Mouse (Mus musculus) heart, postnatal 0 days (tissue): Measurements from ENCODE around the gene Zfp74. TPM values are rescaled to one million over a fixed set of nuclear protein-coding genes. Genes with fewer than 3 reads are reported as not detected.

Experiments
- ATAC-seq: fragments of 200-750 bp; cut with Nextera tagmentation; 2 replicates; pipeline ENCODE4 v1.8.0; 2017; ENCODE audit warnings: low read depth, moderate number of reproducible peaks, moderate library complexity; ENCODE audit not compliant: insufficient read depth
- DNase-seq: peaks from one replicate; pipeline ENCODE4 v3.0.0-alpha.2; 2016; ENCODE audit warnings: low spot score
- H3K27ac ChIP-seq: fragments of 300-500 bp; sonication (generic); 2 replicates; pipeline ENCODE4 v1.5.1; 2014; ENCODE audit warnings: low read depth, mild to moderate bottlenecking
- H3K27me3 ChIP-seq: fragments of 300-500 bp; sonication (generic); 2 replicates; pipeline ENCODE4 v1.6.1; 2014; ENCODE audit warnings: low read length, mixed read lengths; ENCODE audit not compliant: control insufficient read depth, insufficient read depth
- H3K36me3 ChIP-seq: fragments of 300-500 bp; sonication (generic); replicated peaks from 2 replicates; pipeline ENCODE4 v1.6.1; 2014; ENCODE audit warnings: low read length, mixed read lengths; ENCODE audit not compliant: control insufficient read depth, insufficient read depth
- H3K4me1 ChIP-seq: fragments of 300-500 bp; sonication (generic); 2 replicates; pipeline ENCODE4 v1.6.1; 2014; ENCODE audit warnings: antibody characterized with exemption; ENCODE audit not compliant: control insufficient read depth, insufficient read depth
- H3K4me2 ChIP-seq: fragments of 300-500 bp; sonication (generic); 2 replicates; pipeline ENCODE4 v1.6.1; 2014; ENCODE audit warnings: low read depth, mild to moderate bottlenecking, low read length, moderate library complexity
- H3K4me3 ChIP-seq: fragments of 300-500 bp; sonication (generic); 2 replicates; pipeline ENCODE4 v1.5.1; 2014; ENCODE audit warnings: low read depth, low read length
- H3K9ac ChIP-seq: fragments of 300-500 bp; sonication (generic); replicated peaks from 2 replicates; pipeline ENCODE4 v1.6.1; 2014; ENCODE audit warnings: low read depth, low read length, mixed read lengths
- H3K9me3 ChIP-seq: fragments of 300-500 bp; sonication (generic); replicated peaks from 2 replicates; pipeline ENCODE4 v1.6.1; 2016; ENCODE audit warnings: low read length; ENCODE audit not compliant: control insufficient read depth
- CTCF ChIP-seq: IDR thresholded peaks from 2 replicates; pipeline ENCODE4 v1.5.1; 2016; ENCODE audit warnings: antibody characterized with exemption, control low read depth, low read depth
- EP300 ChIP-seq: IDR thresholded peaks from 2 replicates; pipeline ENCODE4 v1.6.1; 2016; ENCODE audit warnings: antibody characterized with exemption, low read depth
- WGBS: fragments of 180-500 bp; shearing (Covaris S2); extraction: QIAGEN DNeasy Blood & Tissue Kit; methylation state at CpG from one replicate; pipeline ENCODE4 v1.1.7; 2014; 5-methylcytosine and 5-hydroxymethylcytosine counted together
- polyA plus RNA-seq: library from polyadenylated mRNA; unstranded; fragments of >200 nt; fragmentation: Nextera tagmentation; extraction: Ambion mirVana; gene quantifications from 2 replicates; pipeline ENCODE4 v1.2.1, GENCODE M21; 2015
- total RNA-seq: library from RNA; depleted of rRNA; stranded (reverse); fragments of >200 nt; gene quantifications from 2 replicates; pipeline ENCODE4 v1.2.3, GENCODE M21; 2014; ENCODE audit warnings: low replicate concordance

Gene Zfp74
- total and polyA plus RNA-seq, 2 experiments from 2014 or later, result 3.2 to 5.4 TPM

GRCm38 (mm10) chr7:29918062-29918453 lies 35.8 kb downstream of the Zfp74 start:
- no peak overlapping the region for H3K4me3 ChIP-seq
- TF ChIP-seq EP300, result no peak
- TF ChIP-seq CTCF, result no peak
- peaks cover 15% of the 10 kb centered on the region; the same call in 1 of the 2 replicates for H3K9me3 ChIP-seq
- peaks cover 31% of the 10 kb centered on the region for H3K36me3 ChIP-seq
- 76% methylated on average over 4 of the region's 4 CpGs for WGBS
- H3K4me2 ChIP-seq, result no peak overlapping the region
- 0 out of 2 replicates have a peak, but pooled peaks cover 4% of the 10 kb centered on the region for H3K4me1 ChIP-seq
- ATAC-seq, result peak; percentile 41; the same call in 1 of the 2 replicates
- DNase-seq, result no peak
- H3K9ac ChIP-seq, result no peak overlapping the region
- H3K27ac ChIP-seq, result peak overlapping the region; percentile 86
- no peaks in the 10 kb centered on the region for H3K27me3 ChIP-seq

- Histone ChIP-seq H3K9me3 (peaks cover 15% of the 10 kb centered on the region; the same call in 1 of the 2 replicates), H3K9ac (no peak overlapping the region), H3K4me1 (0 out of 2 replicates have a peak, but pooled peaks cover 4% of the 10 kb centered on the region), H3K4me3 (no peak overlapping the region), H3K27ac (peak overlapping the region; percentile 86), H3K27me3 (no peaks in the 10 kb centered on the region), H3K36me3 (peaks cover 36% of the 10 kb centered on the region), H3K4me2 (no peak overlapping the region)
- ATAC-seq (peak; percentile 83), DNase-seq (peak; percentile 52)
- TF ChIP-seq CTCF (no peak), EP300 (no peak)
- WGBS, result 24% methylated on average over 6 of the region's 6 CpGs
Observed at GRCm38 (mm10) chr7:29917371-29918061, 36.4 kb downstream of the Zfp74 start.

GRCm38 (mm10) chr7:29912172-29912571 lies 41.7 kb downstream of the Zfp74 start:
- Histone ChIP-seq H3K36me3 (peaks cover 53% of the 10 kb centered on the region), H3K9ac (no peak overlapping the region), H3K9me3 (peaks cover 15% of the 10 kb centered on the region; the same call in 1 of the 2 replicates), H3K27me3 (no peaks in the 10 kb centered on the region), H3K4me2 (no peak overlapping the region), H3K27ac (no peak overlapping the region), H3K4me3 (no peak overlapping the region), H3K4me1 (peaks cover 10% of the 10 kb centered on the region)
- DNase-seq (no peak), ATAC-seq (no peak)
- WGBS, result 89% methylated on average over 13 of the region's 13 CpGs
- no peak for TF ChIP-seq CTCF
- TF ChIP-seq EP300, result no peak

GRCm38 (mm10) chr7:29910252-29910651 lies 43.6 kb downstream of the Zfp74 start:
- TF ChIP-seq EP300, result no peak
- ATAC-seq (no peak), DNase-seq (no peak)
- H3K4me1 ChIP-seq, result peaks cover 10% of the 10 kb centered on the region
- H3K4me2 ChIP-seq, result no peak overlapping the region
- H3K9ac ChIP-seq, result no peak overlapping the region
- H3K27me3 ChIP-seq, result no peaks in the 10 kb centered on the region
- WGBS, result 77% methylated on average over 2 of the region's 2 CpGs
- H3K4me3 ChIP-seq, result no peak overlapping the region
- peaks cover 8% of the 10 kb centered on the region; the same call in 1 of the 2 replicates for H3K9me3 ChIP-seq
- no peak overlapping the region for H3K27ac ChIP-seq
- H3K36me3 ChIP-seq, result peaks cover 44% of the 10 kb centered on the region

GRCm38 (mm10) chr7:29908130-29908950 lies 45.5 kb downstream of the Zfp74 start, which contains the start of gene Zfp383:
Zfp383 (plus strand) TSS chr7:29908223.
- Histone ChIP-seq H3K9me3 (no peaks in the 10 kb centered on the region), H3K9ac (peak within 1 kb of the TSS; percentile 61), H3K36me3 (peaks cover 32% of the 10 kb centered on the region), H3K27me3 (no peaks in the 10 kb centered on the region), H3K4me1 (peaks cover 10% of the 10 kb centered on the region), H3K4me2 (peak within 1 kb of the TSS; percentile 76), H3K27ac (peak within 1 kb of the TSS; percentile 98), H3K4me3 (peak within 1 kb of the TSS; percentile 64)
- DNase-seq, result peak; percentile 80
- peak; percentile 74 for ATAC-seq
- 1% methylated on average over 33 of the region's 33 CpGs for WGBS
- TF ChIP-seq EP300 (no peak), CTCF (no peak)
